Mouse (Mus musculus): ENCODE results near the gene Olfr1394. TPM values are rescaled to one million over a fixed set of nuclear protein-coding genes. Genes with fewer than 3 reads are reported as not detected.
"Not testable (repeated sequence)": the region's sequence is repeated elsewhere in the genome, so short reads cannot be mapped to it uniquely, and the experiment has no call there.

Olfr1394 gene
- polyA plus RNA-seq, 1 experiment from 2014 or later = not detected

GRCm38 (mm10) chr11:49156821-49157814, 2.9 kb downstream of the Olfr1394 start:
- WGBS = 95% methylated on average over 2 of the region's 2 CpGs
- Histone ChIP-seq H3K27me3 (no peaks in the 10 kb centered on the region), H3K9ac (replicated peaks) (no peak overlapping the region), H3K4me1 (no peaks in the 10 kb centered on the region), H3K4me2 (replicated peaks) (no peak overlapping the region), H3K27ac (replicated peaks) (no peak overlapping the region), H3K9me3 (no peaks in the 10 kb centered on the region), H3K4me3 (no peak overlapping the region), H3K36me3 (no peaks in the 10 kb centered on the region)
- no peak for ATAC-seq (replicated peaks)

- WGBS = 8% methylated on average over 50 of the region's 50 CpGs
- peak overlapping the region; percentile 42 for H3K9ac ChIP-seq (replicated peaks)
- H3K27ac ChIP-seq (replicated peaks) = no peak overlapping the region
- peak; percentile 51 for ATAC-seq (replicated peaks)
- peaks cover 10% of the 10 kb centered on the region for H3K27me3 ChIP-seq
- H3K4me3 ChIP-seq = peak overlapping the region; percentile 42
- H3K9me3 ChIP-seq = no peaks in the 10 kb centered on the region
- H3K4me2 ChIP-seq (replicated peaks) = peak overlapping the region; percentile 61
- no peaks in the 10 kb centered on the region for H3K36me3 ChIP-seq
- peaks cover 8% of the 10 kb centered on the region; the same call in 1 of the 2 replicates for H3K4me1 ChIP-seq
Measured at GRCm38 (mm10) chr11:49168839-49169611, 14.8 kb downstream of the Olfr1394 start.

DNA sequence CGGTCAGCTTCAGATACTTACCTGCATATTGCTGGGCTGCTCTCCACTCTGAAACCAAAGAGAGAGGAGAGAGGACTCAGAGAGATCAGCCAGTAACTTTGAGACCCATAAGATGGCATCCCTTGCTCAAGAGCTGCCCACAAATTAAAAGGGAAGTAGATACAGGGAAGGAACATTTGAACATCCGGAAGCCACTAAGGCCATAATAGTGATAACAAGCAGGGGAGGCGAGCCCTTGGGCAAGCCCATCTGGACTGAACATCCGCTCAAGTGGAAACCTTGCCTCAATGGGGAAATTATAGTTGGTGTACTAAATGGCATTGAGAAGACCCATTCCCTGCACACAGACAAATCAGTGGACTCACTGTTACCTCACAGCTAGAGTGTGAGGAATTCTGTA, 16.4 kb downstream of the Olfr1394 start:
- no peak for ATAC-seq (replicated peaks)
- Histone ChIP-seq H3K27ac (replicated peaks) (no peak overlapping the region), H3K9ac (replicated peaks) (no peak overlapping the region), H3K27me3 (peaks cover 10% of the 10 kb centered on the region), H3K4me3 (no peak overlapping the region), H3K9me3 (no peaks in the 10 kb centered on the region), H3K4me1 (peaks cover 8% of the 10 kb centered on the region; the same call in 1 of the 2 replicates), H3K4me2 (replicated peaks) (no peak overlapping the region), H3K36me3 (no peaks in the 10 kb centered on the region)
- WGBS = 93% methylated on average over 4 of the region's 4 CpGs

- no peak overlapping the region for H3K4me3 ChIP-seq
- no peaks in the 10 kb centered on the region for H3K9me3 ChIP-seq
- H3K4me1 ChIP-seq = no peaks in the 10 kb centered on the region
- H3K27ac ChIP-seq (replicated peaks) = no peak overlapping the region
- 93% methylated on average over 8 of the region's 8 CpGs for WGBS
- ATAC-seq (replicated peaks) = no peak
- no peaks in the 10 kb centered on the region for H3K36me3 ChIP-seq
- H3K4me2 ChIP-seq (replicated peaks) = no peak overlapping the region
- no peak overlapping the region for H3K9ac ChIP-seq (replicated peaks)
- H3K27me3 ChIP-seq = no peaks in the 10 kb centered on the region
Measured at GRCm38 (mm10) chr11:49175345-49175744, 21.2 kb downstream of the Olfr1394 start.

GRCm38 (mm10) chr11:49176047-49176779, 22.0 kb downstream of the Olfr1394 start:
- H3K36me3 ChIP-seq; H3K4me1 ChIP-seq; ATAC-seq (replicated peaks); H3K27me3 ChIP-seq; H3K4me3 ChIP-seq; H3K4me2 ChIP-seq (replicated peaks); H3K9me3 ChIP-seq; H3K27ac ChIP-seq (replicated peaks); H3K9ac ChIP-seq (replicated peaks): not testable (repeated sequence)
- 85% methylated on average over 4 of the region's 4 CpGs for WGBS

DNA sequence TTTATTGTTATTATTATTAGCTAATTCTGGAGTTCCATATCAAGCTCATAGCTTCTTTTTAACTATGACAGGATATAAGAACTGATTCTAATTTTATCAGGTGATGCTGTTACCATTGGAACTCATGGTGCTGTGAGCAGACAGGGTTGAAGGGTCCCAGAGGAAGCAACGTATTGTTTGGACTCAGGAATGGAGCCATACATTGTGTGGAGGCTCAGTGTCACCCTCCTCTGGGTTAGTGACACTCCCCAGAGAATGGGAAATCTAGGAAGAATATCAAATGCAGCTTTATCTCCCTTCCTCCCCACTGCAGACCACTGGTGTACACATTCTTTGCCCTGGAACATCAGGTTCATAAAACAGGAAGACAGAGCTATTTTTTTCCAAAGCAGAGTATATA, 29.0 kb downstream of the Olfr1394 start:
- Histone ChIP-seq H3K4me3 (no peak overlapping the region), H3K9me3 (no peaks in the 10 kb centered on the region), H3K4me1 (no peaks in the 10 kb centered on the region), H3K27me3 (no peaks in the 10 kb centered on the region), H3K36me3 (no peaks in the 10 kb centered on the region), H3K9ac (replicated peaks) (no peak overlapping the region), H3K27ac (replicated peaks) (no peak overlapping the region), H3K4me2 (replicated peaks) (no peak overlapping the region)
- WGBS = 72% methylated on average over 1 of the region's 1 CpGs
- no peak for ATAC-seq (replicated peaks)

DNA sequence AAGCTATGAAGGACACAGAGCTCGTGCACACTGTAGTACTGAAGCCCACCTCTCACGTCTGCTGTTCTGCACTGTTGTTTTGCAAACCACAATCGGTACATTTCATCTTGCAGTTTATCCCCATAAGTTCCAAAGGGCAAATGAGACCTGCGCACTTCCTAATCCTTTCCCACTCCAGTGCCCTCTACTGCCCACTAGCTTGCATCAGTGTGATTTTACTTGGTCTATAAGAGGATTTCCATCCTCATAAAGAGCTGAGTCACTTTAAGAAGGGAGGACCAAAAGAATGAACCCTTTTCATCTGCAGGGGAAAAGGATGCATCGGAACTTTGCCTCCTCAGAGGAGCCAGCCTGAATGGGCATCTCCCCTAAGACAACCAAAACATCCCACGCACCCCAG, 32.3 kb downstream of the Olfr1394 start:
- Histone ChIP-seq H3K27ac (replicated peaks) (no peak overlapping the region), H3K27me3 (no peaks in the 10 kb centered on the region), H3K4me3 (no peak overlapping the region), H3K36me3 (no peaks in the 10 kb centered on the region), H3K9ac (replicated peaks) (no peak overlapping the region), H3K9me3 (no peaks in the 10 kb centered on the region), H3K4me1 (no peaks in the 10 kb centered on the region), H3K4me2 (replicated peaks) (no peak overlapping the region)
- 80% methylated on average over 6 of the region's 6 CpGs for WGBS
- ATAC-seq (replicated peaks) = no peak

DNA sequence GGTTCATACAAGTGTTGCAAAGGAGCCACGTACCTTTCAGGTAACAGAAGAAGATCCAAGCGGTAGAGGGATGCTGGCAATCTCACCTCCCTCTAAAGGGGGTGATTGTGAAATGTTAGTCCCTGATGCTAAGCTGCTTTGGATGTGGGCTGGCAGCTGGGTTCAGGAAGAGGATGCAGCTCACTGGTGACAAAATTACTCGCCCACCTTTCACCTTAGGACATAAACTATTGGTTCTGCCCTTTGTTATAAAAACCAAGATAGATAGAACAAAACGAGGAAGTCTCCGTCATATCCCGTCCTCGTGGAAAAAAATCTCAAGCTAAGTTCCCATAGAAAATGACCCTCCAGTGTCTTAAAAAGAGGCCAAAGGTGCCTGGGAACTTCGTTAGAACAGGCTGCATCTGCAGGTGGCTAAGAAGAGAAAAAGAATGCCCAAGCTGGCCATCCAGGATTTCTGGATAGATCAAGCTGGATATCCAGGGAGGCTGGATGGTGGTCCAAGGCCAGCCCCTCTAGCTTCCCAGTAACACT, 32.8 kb downstream of the Olfr1394 start, which contains the start of gene Btnl9:
TSS of gene Btnl9 (minus strand) at position 205 of the 534 bp plus-strand sequence.
- no peak within 1 kb of the TSS for H3K4me2 ChIP-seq (replicated peaks)
- no peaks in the 10 kb centered on the region for H3K9me3 ChIP-seq
- no peaks in the 10 kb centered on the region for H3K4me1 ChIP-seq
- no peak for ATAC-seq (replicated peaks)
- H3K27ac ChIP-seq (replicated peaks) = no peak within 1 kb of the TSS
- H3K9ac ChIP-seq (replicated peaks) = no peak within 1 kb of the TSS
- no peaks in the 10 kb centered on the region for H3K27me3 ChIP-seq
- no peaks in the 10 kb centered on the region for H3K36me3 ChIP-seq
- H3K4me3 ChIP-seq = no peak within 1 kb of the TSS
- WGBS = 80% methylated on average over 8 of the region's 8 CpGs

DNA sequence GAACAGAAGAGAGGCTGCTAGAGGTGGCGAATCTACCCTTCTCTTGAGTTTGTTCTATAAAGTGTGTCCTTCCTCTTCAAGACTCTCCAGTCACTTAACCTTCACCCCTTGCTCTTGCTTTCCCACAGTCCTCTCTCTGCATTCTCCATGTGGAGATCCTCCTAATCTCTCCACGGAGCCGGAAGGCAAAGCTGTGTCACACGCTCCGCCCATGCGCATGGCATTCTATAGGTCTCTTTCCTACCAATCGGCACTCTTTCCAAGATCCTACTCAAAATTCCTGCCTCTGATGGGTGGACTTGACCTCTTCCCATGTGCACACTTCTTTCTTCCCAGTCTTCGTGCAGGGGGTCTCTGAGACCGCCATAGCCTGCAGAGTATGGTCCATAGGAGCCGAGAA, 33.5 kb downstream of the Olfr1394 start:
- Histone ChIP-seq H3K9me3 (no peaks in the 10 kb centered on the region), H3K4me2 (replicated peaks) (no peak overlapping the region), H3K27me3 (no peaks in the 10 kb centered on the region), H3K27ac (replicated peaks) (no peak overlapping the region), H3K4me1 (no peaks in the 10 kb centered on the region), H3K36me3 (no peaks in the 10 kb centered on the region), H3K9ac (replicated peaks) (no peak overlapping the region), H3K4me3 (no peak overlapping the region)
- WGBS = 81% methylated on average over 10 of the region's 10 CpGs
- ATAC-seq (replicated peaks) = no peak

GRCm38 (mm10) chr11:49189737-49190136, 35.6 kb downstream of the Olfr1394 start:
- no peaks in the 10 kb centered on the region for H3K36me3 ChIP-seq
- ATAC-seq (replicated peaks) = no peak
- no peak overlapping the region for H3K4me3 ChIP-seq
- H3K9ac ChIP-seq (replicated peaks) = no peak overlapping the region
- no peak overlapping the region for H3K27ac ChIP-seq (replicated peaks)
- no peaks in the 10 kb centered on the region for H3K4me1 ChIP-seq
- no peaks in the 10 kb centered on the region for H3K27me3 ChIP-seq
- no peaks in the 10 kb centered on the region for H3K9me3 ChIP-seq
- H3K4me2 ChIP-seq (replicated peaks) = no peak overlapping the region
- 5% methylated on average over 7 of the region's 7 CpGs for WGBS

DNA sequence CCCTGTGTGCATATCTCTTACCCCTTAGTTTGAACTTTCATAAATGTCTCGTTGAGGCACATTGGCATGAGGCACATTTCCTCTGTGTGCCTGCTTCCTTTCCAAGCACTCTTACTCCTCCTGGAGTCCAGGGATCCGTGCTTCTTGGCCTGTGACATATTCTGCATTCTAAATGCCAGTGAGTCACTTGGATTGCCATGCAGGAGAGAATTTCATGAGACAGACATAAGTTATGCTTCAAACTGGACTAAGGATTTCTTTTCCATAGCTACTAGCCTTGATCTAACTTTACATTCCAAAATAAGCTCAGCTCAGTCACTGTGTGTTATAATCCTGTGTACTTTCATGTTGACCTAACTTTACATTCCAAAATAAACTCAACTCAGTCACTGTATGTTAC, 36.9 kb downstream of the Olfr1394 start:
- H3K4me1 ChIP-seq = no peaks in the 10 kb centered on the region
- H3K4me3 ChIP-seq = no peak overlapping the region
- no peak overlapping the region for H3K27ac ChIP-seq (replicated peaks)
- no peaks in the 10 kb centered on the region for H3K27me3 ChIP-seq
- 67% methylated on average over 2 of the region's 2 CpGs for WGBS
- no peak overlapping the region for H3K4me2 ChIP-seq (replicated peaks)
- H3K36me3 ChIP-seq = no peaks in the 10 kb centered on the region
- H3K9ac ChIP-seq (replicated peaks) = no peak overlapping the region
- no peak for ATAC-seq (replicated peaks)
- H3K9me3 ChIP-seq = no peaks in the 10 kb centered on the region

Data from forebrain, embryonic 15.5 days (tissue).